Mouse (Mus musculus) embryonic fibroblast, embryonic 13.5 days (primary cell): ENCODE measurements at regions not wholly inside any gene's neighbourhood (a gene's known extent, or its start where the extent isn't known, plus 50 kb on each side); places are given as distances from the start of the nearest gene placed in this dataset.

ENCODE experiments used
- H3K27ac ChIP-seq: 2 replicates; pipeline ENCODE4 v1.5.1; 2012; ENCODE audit warnings: low read length, control low read depth, inconsistent platforms; ENCODE audit not compliant: insufficient read depth
- H3K4me1 ChIP-seq: 2 replicates; pipeline ENCODE4 v1.6.1; 2011; ENCODE audit warnings: low read length; ENCODE audit not compliant: control insufficient read depth, insufficient read depth
- H3K4me3 ChIP-seq: 2 replicates; pipeline ENCODE4 v1.5.1; 2011; ENCODE audit warnings: mild to moderate bottlenecking, control low read depth, low read length; ENCODE audit not compliant: insufficient read depth
- CTCF ChIP-seq: IDR thresholded peaks from 2 replicates; pipeline ENCODE4 v1.5.1; 2011; ENCODE audit warnings: mild to moderate bottlenecking, control low read depth, low read length, moderate library complexity, borderline replicate concordance; ENCODE audit not compliant: insufficient read depth
- POLR2A ChIP-seq: IDR thresholded peaks from 2 replicates; pipeline ENCODE4 v1.6.1; 2011; ENCODE audit warnings: low read depth, mild to moderate bottlenecking, control low read depth, low read length, moderate library complexity

GRCm38 (mm10) chr1:125165226-125165625, 270.3 kb downstream of the Actr3 start:
- no peak overlapping the region for H3K4me3 ChIP-seq
- TF ChIP-seq CTCF (no peak), POLR2A (no peak)
- H3K27ac ChIP-seq, result no peak overlapping the region
- no peaks in the 10 kb centered on the region for H3K4me1 ChIP-seq

GRCm38 (mm10) chr1:125158481-125158880, 277.0 kb downstream of the Actr3 start:
- Histone ChIP-seq H3K4me1 (no peaks in the 10 kb centered on the region), H3K4me3 (no peak overlapping the region), H3K27ac (no peak overlapping the region)
- TF ChIP-seq POLR2A, result no peak
- no peak for TF ChIP-seq CTCF

DNA sequence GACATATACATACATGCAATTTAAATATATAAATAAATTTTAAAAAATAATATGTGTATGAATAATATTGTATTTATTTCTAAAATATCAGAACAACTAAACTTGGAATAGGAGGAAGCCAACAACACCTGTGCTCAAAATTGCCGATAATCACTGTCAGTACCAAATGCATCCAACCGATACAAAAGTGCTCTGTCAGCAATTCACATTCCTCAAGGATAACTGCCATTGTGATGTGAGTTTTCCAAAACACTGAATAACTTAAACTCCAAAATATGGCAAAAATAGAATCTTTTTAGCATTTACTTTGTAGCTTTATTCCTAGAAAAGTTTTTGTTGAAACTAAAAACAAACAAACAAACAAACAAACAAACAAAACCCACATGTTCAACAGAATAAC, 279.4 kb downstream of the Actr3 start:
- no peaks in the 10 kb centered on the region for H3K4me1 ChIP-seq
- no peak overlapping the region for H3K4me3 ChIP-seq
- TF ChIP-seq POLR2A (no peak), CTCF (no peak)
- no peak overlapping the region for H3K27ac ChIP-seq

- TF ChIP-seq CTCF (no peak), POLR2A (no peak)
- Histone ChIP-seq H3K4me1 (no peaks in the 10 kb centered on the region), H3K27ac (no peak overlapping the region), H3K4me3 (no peak overlapping the region)
Measured at GRCm38 (mm10) chr1:125149817-125150216, 285.7 kb downstream of the Actr3 start.

DNA sequence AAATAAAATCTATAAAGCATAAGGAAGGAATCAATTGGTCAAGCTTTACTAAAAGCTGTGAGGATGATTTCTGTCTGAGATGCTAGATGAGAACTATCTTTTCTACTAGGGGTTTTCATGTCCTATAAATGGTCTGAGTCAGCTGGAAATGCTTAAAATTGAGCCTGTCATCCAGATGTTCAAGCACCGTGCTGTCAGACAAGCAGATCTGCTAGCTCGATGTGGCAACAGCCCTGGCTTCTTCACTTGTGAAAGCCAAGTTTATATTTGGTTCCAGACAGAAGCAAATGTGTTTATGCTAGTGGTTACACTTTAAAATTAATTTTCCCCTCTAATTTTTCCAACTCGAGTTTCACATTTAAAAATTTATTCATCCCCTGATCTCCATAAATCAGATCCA, 311.7 kb downstream of the Actr3 start:
- Histone ChIP-seq H3K4me3 (no peak overlapping the region), H3K27ac (no peak overlapping the region), H3K4me1 (no peaks in the 10 kb centered on the region)
- no peak for TF ChIP-seq CTCF

- no peak for TF ChIP-seq POLR2A
- no peak for TF ChIP-seq CTCF
- Histone ChIP-seq H3K4me3 (no peak overlapping the region), H3K27ac (no peak overlapping the region), H3K4me1 (no peaks in the 10 kb centered on the region)
Measured at GRCm38 (mm10) chr1:125100596-125100995, 334.9 kb downstream of the Actr3 start.

GRCm38 (mm10) chr1:125084906-125085305, 350.6 kb downstream of the Actr3 start:
- no peak overlapping the region for H3K4me3 ChIP-seq
- no peak for TF ChIP-seq CTCF
- no peak for TF ChIP-seq POLR2A
- no peak overlapping the region for H3K27ac ChIP-seq
- no peaks in the 10 kb centered on the region for H3K4me1 ChIP-seq

- Histone ChIP-seq H3K4me3 (no peak overlapping the region), H3K4me1 (no peaks in the 10 kb centered on the region), H3K27ac (no peak overlapping the region)
- no peak for TF ChIP-seq POLR2A
- TF ChIP-seq CTCF, result no peak
Measured at GRCm38 (mm10) chr1:125039572-125040326, 395.8 kb downstream of the Actr3 start.

DNA sequence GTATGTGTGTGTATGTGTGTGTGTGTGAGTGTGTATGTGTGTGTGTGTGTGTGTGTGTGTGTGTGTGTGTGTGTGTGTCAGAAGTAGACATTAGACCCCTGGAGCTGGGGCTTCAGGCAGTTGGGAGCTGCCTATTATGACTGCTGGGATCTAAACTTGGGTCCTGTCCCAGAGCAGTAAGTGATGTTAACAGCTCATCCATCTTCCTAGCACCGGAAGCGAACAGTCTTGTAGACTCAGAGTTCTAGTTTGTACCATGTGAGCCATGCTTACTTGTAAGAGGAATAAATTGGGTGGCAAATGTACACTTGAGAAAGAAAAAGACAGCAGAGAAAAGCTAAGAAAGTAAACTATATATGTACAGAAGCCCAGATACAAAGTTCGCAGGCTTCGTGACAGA, 422.2 kb downstream of the Actr3 start:
- Histone ChIP-seq H3K27ac (no peak overlapping the region), H3K4me1 (no peaks in the 10 kb centered on the region), H3K4me3 (no peak overlapping the region)
- TF ChIP-seq CTCF (no peak), POLR2A (no peak)

GRCm38 (mm10) chr1:125011893-125012292, 423.6 kb downstream of the Actr3 start:
- Histone ChIP-seq H3K4me3 (no peak overlapping the region), H3K4me1 (no peaks in the 10 kb centered on the region), H3K27ac (no peak overlapping the region)
- TF ChIP-seq CTCF (no peak), POLR2A (no peak)
